Mouse (Mus musculus): Measurements from ENCODE around the gene Bst2.
"Not testable (repeated sequence)": the region's sequence is repeated elsewhere in the genome, so short reads cannot be mapped to it uniquely, and the experiment has no call there.

GRCm38 (mm10) chr8:71530735-71531467 lies 6.4 kb downstream of the Bst2 start:
- not testable (repeated sequence) for TF ChIP-seq GATA1 (IDR thresholded peaks at IDR 0.05; ENCODE audit: borderline replicate concordance, low read length); FLI1 (IDR thresholded peaks at IDR 0.05; ENCODE audit: low read length)

Measured in megakaryocyte, embryonic 14.5 days (primary cell).